Mouse (Mus musculus) urinary bladder, postnatal 10 days (tissue): ENCODE measurements around the gene Rpl19.

Experiments used
- DNase-seq: peaks from one replicate; pipeline ENCODE4 v3.0.0; 2022; ENCODE audit warnings: low spot score

Gene Rpl19

GRCm38 (mm10) chr11:97998898-97999608, 27.5 kb upstream of the Rpl19 start:
- DNase-seq, result no peak

GRCm38 (mm10) chr11:97999748-98000147, 26.8 kb upstream of the Rpl19 start:
- no peak for DNase-seq

- no peak for DNase-seq
Observed at GRCm38 (mm10) chr11:98000378-98001140, 26.0 kb upstream of the Rpl19 start.

GRCm38 (mm10) chr11:98001351-98001824, 25.1 kb upstream of the Rpl19 start:
- no peak for DNase-seq

- no peak for DNase-seq
Observed at GRCm38 (mm10) chr11:98001986-98002385, 24.5 kb upstream of the Rpl19 start.

- DNase-seq, result peak; percentile 59
Observed at GRCm38 (mm10) chr11:98002627-98003026, 23.9 kb upstream of the Rpl19 start.

- DNase-seq, result no peak
Observed at GRCm38 (mm10) chr11:98003171-98003671, 23.3 kb upstream of the Rpl19 start.

GRCm38 (mm10) chr11:98004161-98004560, 22.3 kb upstream of the Rpl19 start:
- DNase-seq, result no peak

GRCm38 (mm10) chr11:98005076-98005475, 21.4 kb upstream of the Rpl19 start:
- DNase-seq, result no peak

GRCm38 (mm10) chr11:98005686-98006085, 20.8 kb upstream of the Rpl19 start:
- DNase-seq, result no peak

GRCm38 (mm10) chr11:98008087-98008486, 18.4 kb upstream of the Rpl19 start:
- DNase-seq, result no peak

GRCm38 (mm10) chr11:98011716-98012115, 14.8 kb upstream of the Rpl19 start:
- DNase-seq, result no peak

- no peak for DNase-seq
Observed at GRCm38 (mm10) chr11:98012831-98013230, 13.7 kb upstream of the Rpl19 start.

- no peak for DNase-seq
Observed at GRCm38 (mm10) chr11:98016177-98016576, 10.3 kb upstream of the Rpl19 start.

- DNase-seq, result no peak
Observed at GRCm38 (mm10) chr11:98016824-98017223, 9.7 kb upstream of the Rpl19 start.

GRCm38 (mm10) chr11:98018222-98018621, 8.3 kb upstream of the Rpl19 start:
- no peak for DNase-seq

- DNase-seq, result no peak
Observed at GRCm38 (mm10) chr11:98018858-98019641, 7.5 kb upstream of the Rpl19 start.

- no peak for DNase-seq
Observed at GRCm38 (mm10) chr11:98019883-98020610, 6.5 kb upstream of the Rpl19 start.

- no peak for DNase-seq
Observed at GRCm38 (mm10) chr11:98020710-98021109, 5.8 kb upstream of the Rpl19 start.

- DNase-seq, result no peak
Observed at GRCm38 (mm10) chr11:98021118-98021517, 5.4 kb upstream of the Rpl19 start.

GRCm38 (mm10) chr11:98021565-98022252, 4.8 kb upstream of the Rpl19 start:
- no peak for DNase-seq
